Mouse (Mus musculus) kidney, postnatal 0 days (tissue): ENCODE results near the gene Sema5b. TPM values are rescaled to one million over a fixed set of nuclear protein-coding genes. Genes with fewer than 3 reads are reported as not detected.

Experiments
- ATAC-seq: fragments of 200-750 bp; cut with Nextera tagmentation; replicated peaks from 2 replicates; pipeline ENCODE4 v1.8.0; 2017; ENCODE audit warnings: low read depth, moderate number of reproducible peaks, moderate TSS enrichment, moderate library complexity; ENCODE audit not compliant: low FRiP score
- DNase-seq: peaks from one replicate; pipeline ENCODE4 v3.0.0-alpha.2; 2016; ENCODE audit warnings: low spot score
- H3K27ac ChIP-seq: fragments of 300-500 bp; sonication (generic); 2 replicates; pipeline ENCODE4 v1.5.1; 2014; ENCODE audit warnings: mild to moderate bottlenecking
- H3K27me3 ChIP-seq: fragments of 300-500 bp; sonication (generic); 2 replicates; pipeline ENCODE4 v1.6.1; 2014; ENCODE audit warnings: low read length, mixed read lengths; ENCODE audit not compliant: insufficient read depth
- H3K36me3 ChIP-seq: fragments of 300-500 bp; sonication (generic); 2 replicates; pipeline ENCODE4 v1.6.1; 2014; ENCODE audit warnings: low read length, mixed read lengths; ENCODE audit not compliant: insufficient read depth
- H3K4me1 ChIP-seq: fragments of 300-500 bp; sonication (generic); replicated peaks from 2 replicates; pipeline ENCODE4 v1.6.1; 2014; ENCODE audit warnings: antibody characterized with exemption, low read length, mixed read lengths; ENCODE audit not compliant: insufficient read depth
- H3K4me2 ChIP-seq: fragments of 300-500 bp; sonication (generic); 2 replicates; pipeline ENCODE4 v1.6.1; 2014; ENCODE audit warnings: mild to moderate bottlenecking, low read length, moderate library complexity, mixed read lengths
- H3K4me3 ChIP-seq: fragments of 300-500 bp; sonication (generic); replicated peaks from 2 replicates; pipeline ENCODE4 v1.5.1; 2014; ENCODE audit warnings: low read depth, low read length
- H3K9ac ChIP-seq: fragments of 300-500 bp; sonication (generic); 2 replicates; pipeline ENCODE4 v1.6.1; 2014; ENCODE audit warnings: low read depth, low read length
- H3K9me3 ChIP-seq: fragments of 300-500 bp; sonication (generic); replicated peaks from 2 replicates; pipeline ENCODE4 v1.6.1; 2016; ENCODE audit warnings: low read length, inconsistent platforms, mixed read lengths
- CTCF ChIP-seq: IDR thresholded peaks from 2 replicates; pipeline ENCODE4 v1.5.1; 2016; ENCODE audit warnings: antibody characterized with exemption, low read depth, mild to moderate bottlenecking, moderate library complexity
- WGBS: fragments of 180-500 bp; shearing (Covaris S2); extraction: QIAGEN DNeasy Blood & Tissue Kit; methylation state at CpG from one replicate; pipeline ENCODE4 v1.1.7; 2014; 5-methylcytosine and 5-hydroxymethylcytosine counted together
- polyA plus RNA-seq: library from polyadenylated mRNA; unstranded; fragments of >200 nt; fragmentation: Nextera tagmentation; extraction: Ambion mirVana; gene quantifications from 2 replicates; pipeline ENCODE4 v1.2.1, GENCODE M21; 2015

Gene Sema5b
- polyA plus RNA-seq, 1 experiment from 2014 or later, result 1.7 TPM

GRCm38 (mm10) chr16:35608244-35608643 is 67.3 kb downstream of the Sema5b start:
- no peaks in the 10 kb centered on the region for H3K9me3 ChIP-seq
- TF ChIP-seq CTCF, result no peak
- no peaks in the 10 kb centered on the region for H3K36me3 ChIP-seq
- H3K4me2 ChIP-seq, result no peak overlapping the region
- 0 out of 2 replicates have a peak, but pooled peaks cover 12% of the 10 kb centered on the region for H3K4me1 ChIP-seq
- no peak overlapping the region for H3K9ac ChIP-seq
- H3K4me3 ChIP-seq, result no peak overlapping the region
- ATAC-seq (no peak), DNase-seq (no peak)
- no peaks in the 10 kb centered on the region for H3K27me3 ChIP-seq
- H3K27ac ChIP-seq, result no peak overlapping the region
- 50% methylated on average over 3 of the region's 3 CpGs for WGBS

GRCm38 (mm10) chr16:35609561-35609960 is 68.6 kb downstream of the Sema5b start:
- Histone ChIP-seq H3K36me3 (no peaks in the 10 kb centered on the region), H3K27ac (no peak overlapping the region), H3K9ac (no peak overlapping the region), H3K4me3 (no peak overlapping the region), H3K9me3 (no peaks in the 10 kb centered on the region), H3K4me1 (peaks cover 9% of the 10 kb centered on the region), H3K4me2 (no peak overlapping the region), H3K27me3 (no peaks in the 10 kb centered on the region)
- DNase-seq, result no peak
- ATAC-seq, result no peak
- no peak for TF ChIP-seq CTCF
- 73% methylated on average over 6 of the region's 6 CpGs for WGBS

- no peak for TF ChIP-seq CTCF
- H3K27ac ChIP-seq, result no peak overlapping the region
- H3K9me3 ChIP-seq, result no peaks in the 10 kb centered on the region
- H3K4me2 ChIP-seq, result peak overlapping the region; percentile 18; the same call in 1 of the 2 replicates
- no peak overlapping the region for H3K4me3 ChIP-seq
- 33% methylated on average over 17 of the region's 17 CpGs for WGBS
- H3K27me3 ChIP-seq, result no peaks in the 10 kb centered on the region
- no peak for ATAC-seq
- no peak for DNase-seq
- H3K9ac ChIP-seq, result 0 out of 2 replicates have a peak overlapping the region, but pooled peaks have one; percentile 8
- H3K4me1 ChIP-seq, result peaks cover 14% of the 10 kb centered on the region
- H3K36me3 ChIP-seq, result no peaks in the 10 kb centered on the region
Measured at GRCm38 (mm10) chr16:35613851-35614804, 73.2 kb downstream of the Sema5b start.

- ATAC-seq (no peak), DNase-seq (no peak)
- Histone ChIP-seq H3K4me3 (no peak overlapping the region), H3K4me2 (no peak overlapping the region), H3K9me3 (no peaks in the 10 kb centered on the region), H3K27me3 (no peaks in the 10 kb centered on the region), H3K36me3 (no peaks in the 10 kb centered on the region), H3K4me1 (peaks cover 14% of the 10 kb centered on the region), H3K9ac (no peak overlapping the region), H3K27ac (no peak overlapping the region)
- no peak for TF ChIP-seq CTCF
- WGBS, result 84% methylated on average over 4 of the region's 4 CpGs
Measured at GRCm38 (mm10) chr16:35617732-35618131, 76.8 kb downstream of the Sema5b start.

- Histone ChIP-seq H3K27ac (no peak overlapping the region), H3K36me3 (no peaks in the 10 kb centered on the region), H3K4me3 (no peak overlapping the region), H3K27me3 (no peaks in the 10 kb centered on the region), H3K9me3 (no peaks in the 10 kb centered on the region), H3K9ac (no peak overlapping the region), H3K4me1 (no peaks in the 10 kb centered on the region), H3K4me2 (no peak overlapping the region)
- TF ChIP-seq CTCF, result no peak
- 78% methylated on average over 2 of the region's 2 CpGs for WGBS
- no peak for DNase-seq
- no peak for ATAC-seq
Measured at GRCm38 (mm10) chr16:35623026-35623425, 82.1 kb downstream of the Sema5b start.

GRCm38 (mm10) chr16:35623986-35624385 is 83.0 kb downstream of the Sema5b start:
- Histone ChIP-seq H3K27me3 (no peaks in the 10 kb centered on the region), H3K27ac (no peak overlapping the region), H3K9me3 (no peaks in the 10 kb centered on the region), H3K9ac (no peak overlapping the region), H3K4me3 (no peak overlapping the region), H3K36me3 (no peaks in the 10 kb centered on the region), H3K4me1 (no peaks in the 10 kb centered on the region), H3K4me2 (no peak overlapping the region)
- 60% methylated on average over 7 of the region's 7 CpGs for WGBS
- TF ChIP-seq CTCF, result no peak
- DNase-seq (no peak), ATAC-seq (no peak)
